Mouse (Mus musculus) adrenal gland, postnatal 36 days (tissue): ENCODE data around the gene Fnbp1. TPM values are rescaled to one million over a fixed set of nuclear protein-coding genes. Genes with fewer than 3 reads are reported as not detected.

Experiments used
- DNase-seq, 2 experiments: peaks; one replicate each; pipeline ENCODE4 v3.0.0; 2021; ENCODE audit warnings: mixed read lengths in 1 of 2
- total RNA-seq, 2 experiments: library from RNA; stranded (reverse); gene quantifications; 2 replicates each; pipeline ENCODE4 v1.2.3; 2021

Fnbp1 gene
- total RNA-seq, 2 experiments from 2014 or later, result 50.6 to 51.7 TPM

DNA sequence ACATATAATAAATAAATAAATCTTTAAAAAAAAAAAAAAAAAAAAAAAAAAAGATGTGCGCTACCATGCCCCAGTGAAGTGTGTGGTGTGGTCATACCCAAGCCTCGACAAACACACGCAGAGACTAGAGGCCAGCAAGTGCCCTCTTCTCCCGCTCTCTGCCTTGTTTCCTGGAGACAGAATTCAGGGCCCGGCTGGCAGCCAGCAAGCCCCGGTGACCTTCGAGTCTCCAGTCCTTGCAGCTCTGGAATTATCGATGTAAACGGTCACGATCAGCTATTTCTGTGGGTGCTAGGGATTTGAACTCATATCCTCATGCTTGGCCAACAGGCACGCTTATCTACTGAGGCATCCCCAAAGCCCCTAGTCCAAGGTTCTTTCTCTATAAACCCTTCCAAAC lies 43.2 kb downstream of the Fnbp1 start:
- DNase-seq, result peak; percentile 43 to 63

DNA sequence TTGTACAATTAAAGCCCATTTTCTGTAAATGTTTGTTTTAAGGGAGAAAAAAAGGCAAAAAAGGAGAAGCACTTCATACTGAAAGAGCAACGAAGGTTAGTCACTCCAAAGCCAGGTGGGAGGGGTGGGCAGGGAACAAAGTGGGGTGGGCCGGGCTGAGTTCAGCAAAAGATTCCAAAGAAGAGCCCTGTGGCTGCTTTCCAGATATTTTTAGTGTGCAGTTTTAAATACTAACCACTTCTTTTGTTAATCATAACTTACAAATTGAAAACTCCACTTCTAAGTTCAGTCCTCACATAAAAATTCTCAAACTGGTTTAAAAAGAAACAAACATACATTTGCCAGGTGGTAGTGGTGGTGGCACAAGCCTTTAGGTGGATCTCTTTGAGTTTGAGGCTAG lies 44.5 kb downstream of the Fnbp1 start:
- DNase-seq, result no peak

DNA sequence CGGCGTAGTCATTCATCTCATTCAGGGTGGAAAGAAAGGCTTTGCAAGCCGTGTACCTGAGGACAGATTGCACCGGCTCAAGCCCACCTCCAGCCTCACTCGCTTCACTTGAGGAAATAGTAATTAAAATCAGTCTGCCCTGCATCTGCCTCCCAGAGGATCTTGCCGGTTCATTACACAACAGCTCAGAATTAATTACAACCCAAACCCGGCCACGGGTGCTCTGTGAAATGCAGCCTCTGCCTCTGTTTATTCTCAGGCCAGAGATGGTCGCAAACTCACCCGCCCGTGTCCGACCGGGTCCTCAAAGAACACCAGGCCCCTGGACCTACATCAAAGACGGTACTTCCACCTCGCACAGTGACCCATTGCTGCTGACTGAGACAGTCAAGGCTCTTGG lies 45.7 kb downstream of the Fnbp1 start:
- no peak for DNase-seq

DNA sequence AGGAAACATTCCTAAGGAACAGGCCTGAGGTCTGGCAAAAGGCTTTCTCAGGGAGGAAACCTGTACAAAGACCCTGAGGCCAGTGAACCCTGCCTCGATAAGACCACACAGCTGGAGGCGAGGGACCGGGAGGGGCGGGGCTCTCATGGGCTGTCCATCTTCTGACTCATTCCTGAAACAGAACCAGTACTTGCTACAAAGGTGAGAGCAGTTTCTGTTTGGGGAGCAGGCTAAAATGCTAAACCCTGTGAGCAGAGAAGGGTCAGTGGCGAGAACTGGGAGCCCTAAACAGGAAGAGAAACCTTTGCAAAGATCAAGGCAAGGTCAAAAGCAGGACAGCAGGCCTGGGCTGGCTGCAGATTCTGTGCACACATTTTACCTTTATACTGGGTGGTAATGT lies 47.2 kb downstream of the Fnbp1 start:
- peak; percentile 36 to 70 for DNase-seq

DNA sequence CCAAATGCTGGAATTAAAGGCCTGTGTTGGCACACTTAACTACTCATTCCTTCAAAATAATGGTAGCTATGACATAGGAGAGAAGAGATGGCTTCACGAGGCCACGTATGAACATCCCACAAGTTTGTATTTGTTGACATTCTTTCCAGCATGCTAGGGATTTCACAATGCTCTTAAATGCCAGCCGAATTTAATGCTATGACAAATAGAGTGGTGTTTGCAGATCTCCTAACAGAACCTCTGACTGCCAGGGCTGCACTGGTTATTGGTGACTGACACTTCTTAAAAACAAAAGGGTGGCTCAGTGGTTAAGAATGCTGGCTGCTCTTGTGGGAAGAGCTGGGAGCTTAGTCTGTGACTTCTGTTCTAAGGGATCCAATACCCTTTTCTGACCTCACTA lies 48.9 kb downstream of the Fnbp1 start:
- DNase-seq, result no peak

DNA sequence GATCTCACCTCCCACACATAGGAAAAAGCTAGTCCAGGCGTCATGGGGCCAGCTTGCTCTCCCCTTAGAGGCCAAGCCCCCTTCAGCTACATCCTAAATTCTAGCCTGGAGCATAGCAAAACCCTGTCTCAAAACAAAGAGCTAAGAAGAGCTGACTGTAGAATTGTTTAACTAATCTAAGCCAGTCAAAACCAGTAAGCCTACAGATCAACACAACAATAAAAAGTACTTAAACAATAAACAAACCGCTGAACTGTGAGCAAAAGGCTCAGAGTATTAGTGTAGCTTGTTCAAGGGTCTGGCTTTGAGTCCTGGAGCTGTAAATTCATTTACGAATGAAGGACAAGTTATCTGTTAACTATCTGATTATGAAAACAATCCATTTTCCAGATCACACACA lies 50.6 kb downstream of the Fnbp1 start:
- no peak for DNase-seq

DNA sequence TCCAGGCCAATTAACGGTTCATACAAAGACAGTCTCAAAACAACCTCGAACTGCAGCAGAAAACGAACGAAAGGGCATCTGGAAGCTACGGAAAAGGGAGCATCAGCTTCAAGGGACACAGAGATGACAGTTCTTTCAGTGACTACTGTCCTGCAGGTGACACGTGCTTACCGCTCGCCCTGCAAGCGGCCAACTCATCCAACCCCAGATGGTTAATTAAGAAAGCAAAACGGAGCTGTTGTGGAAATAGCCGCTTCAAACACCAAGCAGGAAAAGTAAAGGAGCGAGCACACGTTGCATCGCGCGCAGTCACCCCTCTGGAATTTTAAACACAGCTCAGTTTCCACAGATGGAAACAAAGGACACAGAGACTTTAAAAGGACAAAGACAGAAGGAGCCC lies 52.2 kb downstream of the Fnbp1 start:
- no peak for DNase-seq

DNA sequence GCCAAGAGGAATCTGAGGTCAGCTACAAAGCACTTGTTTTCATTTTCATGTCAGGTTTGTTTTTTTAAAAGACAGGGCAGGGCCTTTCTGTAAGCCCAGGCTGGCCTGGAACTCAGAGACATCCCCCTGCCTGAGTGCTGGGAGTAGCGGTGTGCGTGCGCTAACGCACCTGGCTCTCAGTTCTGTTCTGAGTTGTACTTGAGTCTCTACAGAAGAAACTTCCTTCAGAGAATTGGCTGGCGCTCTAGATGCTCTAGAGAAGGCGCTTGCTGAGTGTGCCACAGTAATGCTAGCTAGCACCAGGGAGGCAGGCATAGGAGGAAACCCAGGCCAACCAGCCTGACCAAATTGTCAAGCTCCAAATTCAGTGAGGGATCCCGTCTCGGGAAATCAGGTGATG lies 52.9 kb downstream of the Fnbp1 start:
- no peak for DNase-seq

DNA sequence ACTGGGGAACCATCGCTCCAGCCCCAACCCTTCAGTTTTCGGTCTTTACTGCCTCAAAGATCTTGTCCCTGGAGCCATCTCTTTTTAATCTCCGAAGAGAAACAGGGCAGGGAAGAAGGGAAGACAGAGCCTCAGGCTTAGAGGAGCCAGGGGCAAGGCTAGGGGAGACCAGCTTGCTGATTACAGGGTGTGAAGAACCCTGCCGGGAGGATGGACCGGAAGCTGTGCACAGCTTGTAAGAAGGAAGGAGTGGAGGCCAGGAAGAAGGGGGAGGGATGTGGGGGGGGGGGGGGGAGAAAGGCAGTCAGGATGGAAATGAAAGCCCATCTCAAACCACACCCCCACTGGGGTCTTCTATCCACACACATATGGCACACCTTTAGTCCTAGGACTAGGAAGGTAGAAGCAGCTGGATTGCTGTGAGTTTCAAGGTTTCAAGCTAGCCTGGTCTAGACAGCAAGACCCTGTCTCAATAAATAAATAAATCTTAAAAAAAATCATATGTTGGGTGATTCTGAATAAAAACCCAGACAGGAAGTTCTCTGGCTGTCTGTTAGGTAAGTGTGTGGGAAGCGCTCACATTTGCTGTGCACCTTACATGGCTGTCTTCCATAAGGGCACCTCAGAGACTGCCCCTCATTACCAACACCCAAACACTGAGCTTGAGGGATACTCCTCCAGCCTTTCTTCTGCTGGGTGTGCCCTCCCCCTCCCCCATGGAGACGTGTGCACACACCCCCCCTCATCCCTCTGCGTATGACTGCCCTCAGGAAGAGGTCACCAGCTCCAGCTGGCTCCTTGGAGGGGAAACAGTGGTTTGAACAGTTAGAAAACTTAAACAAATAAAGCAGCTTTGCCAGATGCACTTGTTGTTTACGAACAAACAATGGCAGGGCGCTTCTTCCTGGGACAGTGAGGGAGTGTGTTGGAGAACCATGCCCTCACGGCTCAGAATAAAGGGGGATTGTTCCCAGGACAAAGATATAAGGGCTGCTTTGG lies 53.8 kb downstream of the Fnbp1 start:
- DNase-seq, result peak in 1 of 2 experiments; percentile 56

DNA sequence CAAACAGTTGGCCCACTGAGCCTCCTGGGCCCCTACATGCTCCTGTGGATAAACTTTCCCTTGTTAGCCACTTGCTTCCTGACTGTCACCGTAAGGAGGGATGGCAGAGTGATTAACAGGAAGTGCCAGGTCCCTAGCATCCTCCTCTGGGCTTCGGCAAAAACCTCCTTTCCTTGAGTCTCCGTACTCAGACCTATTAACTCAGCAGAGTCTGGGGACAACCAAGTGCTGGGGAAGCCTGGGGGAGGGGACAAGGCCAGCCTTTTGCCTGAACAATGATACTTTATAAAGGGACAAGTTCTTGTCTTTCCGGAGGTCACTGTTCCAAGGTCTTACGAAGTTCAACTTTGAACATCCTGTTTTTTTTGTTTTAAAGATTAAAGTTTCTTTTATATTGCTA lies 54.7 kb downstream of the Fnbp1 start:
- DNase-seq, result peak; percentile 54 to 65

DNA sequence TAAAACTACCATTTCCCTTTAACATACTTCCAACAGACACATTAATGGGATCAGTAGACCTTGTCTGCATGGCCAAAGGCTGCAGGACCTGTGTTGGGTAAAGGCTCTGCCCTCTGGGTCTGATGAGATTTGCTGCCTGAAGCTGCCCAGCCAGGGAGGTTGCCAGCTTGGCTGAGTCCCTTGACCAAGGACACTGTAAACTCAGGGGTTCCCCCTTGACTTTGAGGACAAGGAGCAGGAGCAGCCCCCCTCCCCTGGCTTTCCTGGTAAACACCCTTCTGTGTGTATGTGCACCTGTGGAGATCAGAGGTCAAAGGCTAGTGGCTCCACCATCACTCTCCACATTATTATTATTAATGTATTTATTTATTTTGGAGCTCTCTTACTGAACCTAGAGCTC lies 55.3 kb downstream of the Fnbp1 start:
- no peak for DNase-seq

DNA sequence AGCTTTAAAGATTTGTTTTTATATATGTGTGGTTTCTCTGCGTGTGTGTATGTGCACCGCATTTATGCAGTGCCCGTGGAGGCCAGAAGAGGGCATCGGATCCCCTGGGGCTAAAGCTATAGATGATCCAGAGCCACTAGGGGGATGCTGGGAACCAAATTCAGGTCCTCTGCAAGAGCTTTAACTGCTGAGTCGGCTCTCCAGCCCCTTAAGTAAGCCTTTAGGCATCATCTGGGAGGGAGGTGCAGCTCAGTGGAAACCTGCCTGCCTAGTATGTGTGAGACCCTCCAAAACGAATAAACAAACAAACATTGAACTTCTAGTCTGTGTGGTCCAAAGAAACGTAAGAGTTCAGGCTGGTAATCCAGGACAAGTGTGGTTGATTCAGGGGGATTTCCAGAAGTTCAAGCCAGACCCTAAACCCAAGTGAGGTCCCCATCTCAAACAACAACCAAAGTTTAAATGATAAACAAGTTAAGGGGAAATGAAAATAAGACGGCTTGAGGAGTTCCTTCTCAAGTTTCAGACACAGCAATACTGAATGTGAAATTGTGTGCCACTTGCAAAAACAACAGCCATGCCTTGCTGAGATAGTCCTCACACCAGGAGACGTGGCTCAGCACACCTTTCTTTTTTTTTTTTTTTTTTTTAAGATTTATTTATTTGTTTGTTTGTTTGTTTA lies 57.5 kb downstream of the Fnbp1 start:
- DNase-seq, result no peak

DNA sequence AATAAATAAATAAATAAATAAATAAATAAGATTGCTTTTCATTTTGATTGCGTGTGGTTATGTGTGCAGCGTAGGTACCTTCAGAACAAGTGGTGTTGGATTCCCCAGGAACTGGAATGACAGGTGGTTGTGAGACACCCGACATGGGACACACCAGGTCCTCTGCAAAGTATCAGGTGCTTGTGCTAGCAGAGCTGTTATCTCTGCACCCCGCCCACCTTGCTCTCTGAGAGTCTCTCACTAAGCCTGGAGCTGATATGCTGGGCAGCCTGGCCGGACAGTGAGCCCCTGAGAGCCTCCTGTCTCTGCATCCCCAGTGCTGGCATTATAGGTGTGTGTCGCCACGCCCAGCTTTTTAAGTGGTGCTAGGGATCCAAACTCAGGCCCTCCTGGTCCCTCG lies 58.4 kb downstream of the Fnbp1 start:
- DNase-seq, result no peak

DNA sequence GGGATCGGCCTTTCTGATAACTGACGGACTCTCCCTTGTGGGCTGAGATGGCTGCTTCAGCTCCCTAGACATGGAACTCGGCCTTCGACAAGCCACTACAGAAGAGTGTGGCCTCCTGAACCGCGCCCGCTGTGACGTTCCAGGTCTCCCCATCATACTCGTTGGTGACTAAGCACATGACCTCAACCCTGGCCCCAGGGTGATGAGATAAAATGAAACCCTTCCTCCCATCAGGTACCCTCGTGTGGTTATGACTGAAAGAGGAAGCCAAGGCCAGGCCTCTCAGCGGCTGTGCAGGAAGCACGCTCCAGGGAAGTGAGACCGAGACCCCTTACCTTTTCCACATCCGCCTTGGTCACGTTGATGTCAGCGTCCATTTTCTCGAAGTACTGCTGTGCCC lies 59.2 kb downstream of the Fnbp1 start:
- DNase-seq, result no peak

DNA sequence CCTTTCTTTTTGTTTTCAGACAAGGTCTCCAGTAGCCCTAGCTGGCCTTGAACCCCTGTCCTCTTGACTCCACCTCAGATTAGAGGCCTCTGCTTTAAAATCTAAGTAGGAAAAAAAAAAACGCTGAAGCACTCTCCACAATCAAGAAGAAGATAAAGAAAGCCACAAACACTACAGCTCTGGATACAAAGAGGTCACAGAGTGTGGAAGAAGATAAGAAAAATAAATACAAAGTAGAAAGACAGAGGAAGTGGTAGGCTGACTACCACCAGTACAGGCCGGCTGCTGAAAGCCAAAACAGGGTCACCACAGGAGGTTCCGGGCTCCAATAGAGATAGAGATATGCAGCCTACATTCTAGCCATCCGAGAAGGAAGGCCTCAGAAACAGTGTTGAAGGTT lies 60.5 kb downstream of the Fnbp1 start:
- no peak for DNase-seq

DNA sequence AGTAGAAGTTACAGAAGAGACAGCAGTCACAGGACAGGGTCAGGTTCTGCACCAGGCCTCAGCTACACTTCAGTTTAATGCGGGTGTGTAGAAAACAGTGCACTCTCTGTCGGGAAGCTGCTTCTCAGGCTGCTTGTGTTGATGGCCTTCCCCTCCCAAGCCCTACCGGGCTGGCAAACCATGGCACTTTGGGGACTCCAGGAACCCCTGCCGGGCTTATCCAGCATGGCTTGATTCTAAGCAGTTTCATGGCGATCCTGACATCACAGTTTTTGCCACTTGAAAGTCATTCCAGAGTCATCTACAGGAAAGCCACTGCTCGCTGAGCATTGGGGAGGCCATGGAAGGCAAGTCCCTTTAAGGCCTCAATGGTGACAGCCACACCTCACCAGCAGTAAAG lies 62.7 kb downstream of the Fnbp1 start:
- no peak for DNase-seq

DNA sequence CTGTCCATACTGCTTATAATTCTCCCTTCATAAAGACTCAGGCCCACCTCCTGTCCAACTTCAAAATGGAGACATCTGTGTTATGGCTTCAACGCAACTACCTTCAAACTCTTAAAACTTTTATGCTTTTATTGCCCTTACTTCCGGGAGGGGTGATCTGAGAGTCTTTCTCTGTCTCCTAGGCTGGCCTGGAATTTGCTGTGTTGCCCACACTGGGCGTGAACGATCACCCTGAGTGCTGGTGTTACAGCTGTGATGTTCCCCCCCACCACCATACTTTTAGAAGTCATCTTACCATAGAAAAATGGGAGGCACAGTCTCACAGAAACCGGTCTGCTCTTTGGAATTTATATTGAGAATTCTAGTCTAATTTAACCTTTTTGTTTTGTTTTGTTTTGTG lies 64.2 kb downstream of the Fnbp1 start:
- DNase-seq, result no peak

DNA sequence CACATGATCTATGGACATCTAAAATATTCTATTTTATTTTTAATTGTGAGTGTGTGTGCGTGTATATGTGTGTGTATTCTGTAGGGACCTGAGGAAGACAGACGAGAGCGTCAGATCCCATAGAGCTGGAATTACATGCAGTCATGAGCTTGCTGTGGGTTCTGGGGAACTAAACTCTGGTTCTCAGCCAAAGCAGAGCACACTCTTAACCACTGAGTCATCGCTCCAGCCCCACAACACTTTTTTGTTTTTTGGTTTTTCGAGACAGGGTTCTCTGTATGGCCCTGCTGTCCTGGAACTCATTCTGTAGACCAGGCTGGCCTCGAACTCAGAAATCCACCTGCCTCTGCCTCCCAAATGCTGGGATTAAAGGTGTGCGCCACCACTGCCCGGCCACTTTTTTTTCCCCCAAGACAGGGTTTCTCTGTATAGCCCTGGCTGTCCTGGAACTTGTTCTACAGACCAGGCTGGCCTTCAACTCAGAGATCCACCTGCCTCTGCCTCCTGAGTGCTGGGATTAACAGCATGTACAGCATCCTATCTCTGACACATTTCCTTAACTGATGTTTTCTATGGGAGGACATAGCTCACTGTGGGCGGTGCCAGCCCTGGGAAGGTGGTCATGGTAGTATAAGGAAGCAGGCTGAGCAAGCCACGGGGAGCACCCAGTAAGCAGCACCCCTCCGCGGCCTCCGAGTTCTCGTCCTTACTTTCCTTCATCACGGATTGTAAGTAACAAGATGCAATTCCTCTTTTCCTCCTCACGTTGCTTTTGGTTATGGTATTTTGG lies 65.3 kb downstream of the Fnbp1 start:
- DNase-seq, result no peak

DNA sequence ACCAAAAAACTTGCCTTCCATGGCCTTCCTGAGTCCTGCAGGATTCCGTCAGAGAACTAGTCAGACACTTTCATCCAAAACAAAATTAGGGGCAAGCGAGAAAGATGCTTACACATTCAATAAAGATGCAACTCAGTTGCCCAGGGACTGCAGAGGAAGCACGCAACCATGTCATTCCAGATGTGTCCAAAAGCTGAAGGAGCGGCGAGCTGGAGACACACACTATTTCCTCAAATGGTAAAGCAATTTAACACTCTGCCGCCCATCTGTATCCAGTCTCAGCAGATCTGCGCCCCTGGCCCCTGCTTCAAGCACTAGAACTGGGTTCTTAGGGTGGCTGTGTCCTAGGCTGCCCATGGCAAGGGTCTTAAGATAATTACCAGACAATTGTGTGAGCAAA lies 66.0 kb downstream of the Fnbp1 start:
- DNase-seq, result no peak

DNA sequence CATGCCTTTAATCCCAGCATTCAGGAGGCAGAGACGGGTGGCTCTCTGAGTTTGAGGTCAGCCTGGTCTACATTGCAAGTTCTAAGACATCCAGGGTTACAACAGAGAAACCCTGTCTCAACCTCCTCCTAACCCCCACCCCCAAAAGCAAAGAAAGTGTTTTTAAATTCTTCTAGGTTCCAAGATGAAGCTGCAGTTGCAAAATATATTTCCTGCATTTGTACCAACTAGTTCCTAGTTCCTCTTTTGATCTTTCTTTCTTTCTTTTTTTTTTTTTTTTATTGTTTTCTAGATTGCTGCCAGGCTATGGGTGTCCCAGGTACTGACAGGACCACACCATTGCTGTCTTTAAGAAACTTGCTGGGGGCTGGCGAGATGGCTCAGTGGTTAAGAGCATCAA lies 66.6 kb downstream of the Fnbp1 start:
- DNase-seq, result no peak

DNA sequence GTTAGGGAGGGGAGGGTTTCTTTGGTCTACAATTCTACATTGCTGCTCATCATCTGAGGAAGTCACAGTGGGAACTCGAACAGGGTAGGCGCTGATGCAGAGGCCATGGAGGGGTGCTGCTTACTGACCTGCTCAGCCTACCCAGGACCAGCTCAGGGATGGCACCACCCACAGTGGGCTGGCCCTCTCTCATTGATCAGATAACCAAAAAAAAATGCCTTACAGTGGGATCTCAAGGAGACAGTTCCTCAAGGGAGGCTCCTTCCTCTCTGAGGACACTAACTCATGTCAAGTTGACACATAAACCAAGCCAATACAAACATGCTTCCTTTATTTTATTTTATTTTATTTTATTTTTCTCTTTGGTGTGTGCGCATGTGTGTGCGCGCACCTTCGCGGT lies 72.3 kb downstream of the Fnbp1 start:
- no peak for DNase-seq

DNA sequence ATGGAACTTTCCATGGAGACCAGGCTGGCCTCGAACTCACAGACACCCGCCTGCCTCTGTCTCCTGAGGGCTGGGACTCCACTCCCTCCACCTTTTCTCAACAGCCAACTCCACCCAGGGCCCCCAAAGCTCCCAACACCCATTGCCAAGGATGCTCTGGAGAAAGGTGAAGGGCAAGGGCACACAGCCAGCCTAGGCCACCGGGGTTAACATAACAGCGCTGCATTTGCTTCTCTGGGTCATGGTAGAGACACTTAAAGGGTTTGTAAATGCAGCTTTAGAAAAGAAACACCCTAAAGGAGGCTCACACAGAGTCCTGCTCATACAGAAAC lies 72.7 kb downstream of the Fnbp1 start:
- no peak for DNase-seq
